ENCODE assay signal across 7 mouse cellular contexts in the genomic region with DNA sequence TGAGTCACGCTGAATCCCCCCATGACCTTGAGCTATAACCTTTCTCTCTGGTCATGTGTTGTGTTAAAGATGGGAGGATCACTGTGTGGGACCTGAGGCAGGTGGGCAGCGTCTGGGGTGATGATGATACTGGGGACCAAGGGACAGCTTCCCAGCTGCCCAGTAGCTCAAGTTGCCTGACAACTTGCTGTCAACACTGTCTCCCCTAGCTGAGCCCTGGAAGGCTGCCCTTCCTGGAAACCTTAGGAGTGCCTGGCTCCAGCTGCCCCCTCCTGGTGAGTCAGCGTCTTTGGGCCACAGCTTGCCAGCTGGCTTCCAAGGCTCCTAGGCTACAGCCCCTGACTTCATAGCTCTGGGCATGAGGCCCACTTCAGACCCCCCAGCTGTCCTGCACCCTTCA. TPM values are rescaled to one million over a fixed set of nuclear protein-coding genes. Genes with fewer than 3 reads are reported as not detected.
DNase-seq lines count a peak whose midpoint lies in the region; ATAC-seq and TF ChIP-seq lines count a peak whose summit lies in the region.

No protein-coding gene starts in this region.

- no peak overlapping the region for H3K4me2 ChIP-seq in intestine, postnatal 0 days (replicated peaks; ENCODE audit: low read depth)
- H3K4me2 ChIP-seq in intestine, embryonic 16.5 days (ENCODE audit: low read depth, low read length), result no peak overlapping the region

- H3K36me3 ChIP-seq in intestine, postnatal 0 days (ENCODE audit: control insufficient read depth, insufficient read depth), result no peaks in the 10 kb centered on the region
- H3K36me3 ChIP-seq in intestine, embryonic 16.5 days (ENCODE audit: control insufficient read depth, insufficient read depth, low read length), result no peaks in the 10 kb centered on the region

- peak; percentile 52 for TF ChIP-seq CTCF in intestine, postnatal 0 days (IDR thresholded peaks at IDR 0.05; ENCODE audit: low read depth)

- 42% methylated on average over 3 of the region's 3 CpGs for WGBS in intestine, postnatal 0 days
- 43% methylated on average over 3 of the region's 3 CpGs for WGBS in intestine, embryonic 16.5 days

- H3K27me3 ChIP-seq in intestine, postnatal 0 days (replicated peaks; ENCODE audit: control insufficient read depth, insufficient read depth, low read length), result peaks cover 27% of the 10 kb centered on the region
- H3K27me3 ChIP-seq in intestine, embryonic 16.5 days (replicated peaks; ENCODE audit: control insufficient read depth, insufficient read depth, low read length), result peaks cover 38% of the 10 kb centered on the region

- no peak overlapping the region for H3K9ac ChIP-seq in intestine, postnatal 0 days (ENCODE audit: low read depth, low read length)
- H3K9ac ChIP-seq in intestine, embryonic 16.5 days (ENCODE audit: low read depth, low read length), result no peak overlapping the region

- H3K4me1 ChIP-seq in intestine, postnatal 0 days (replicated peaks; ENCODE audit: control insufficient read depth, insufficient read depth, low read length), result no peaks in the 10 kb centered on the region
- H3K4me1 ChIP-seq in intestine, embryonic 16.5 days (ENCODE audit: control insufficient read depth, insufficient read depth, low read length), result 0 out of 2 replicates have a peak, but pooled peaks cover 2% of the 10 kb centered on the region

- H3K4me3 ChIP-seq in intestine, postnatal 0 days (ENCODE audit: low read depth, low read length), result no peak overlapping the region
- H3K4me3 ChIP-seq in intestine, embryonic 16.5 days (ENCODE audit: low read length), result no peak overlapping the region

- DNase-seq in urinary bladder, postnatal 14 days (ENCODE audit: low spot score), result peak; percentile 10
- DNase-seq in urinary bladder, adult 2 months (ENCODE audit: low spot score), result no peak
- peak; percentile 75 to 89 for DNase-seq in gastrocnemius, adult 8-10 months (ENCODE audit: low spot score in 2 of 2)
- peak; percentile 71 for DNase-seq in lung, postnatal 10 days

- no peaks in the 10 kb centered on the region for H3K9me3 ChIP-seq in intestine, postnatal 0 days (ENCODE audit: control insufficient read depth)
- H3K9me3 ChIP-seq in intestine, embryonic 16.5 days (ENCODE audit: control insufficient read depth, low read length), result no peaks in the 10 kb centered on the region

- no peak for ATAC-seq in intestine, postnatal 0 days
- no peak for ATAC-seq in intestine, embryonic 16.5 days
- ATAC-seq in erythroid progenitor cell, adult 5-6 weeks (replicated peaks; ENCODE audit: low FRiP score, poor library complexity, severe bottlenecking), result no peak

- H3K27ac ChIP-seq in intestine, postnatal 0 days (ENCODE audit: low read depth, low read length), result no peak overlapping the region
- H3K27ac ChIP-seq in intestine, embryonic 16.5 days (ENCODE audit: low read length), result no peak overlapping the region

RNA-seq across cellular contexts. Expression of a gene that starts 1.0 kb away (rescaled TPM):
- polyA plus RNA-seq in intestine, postnatal 0 days (2015; fragmentation: Nextera tagmentation; extraction: Ambion mirVana), result not detected in 2 replicates
- not detected in 2 replicates for polyA plus RNA-seq in intestine, embryonic 16.5 days (2015; fragmentation: Nextera tagmentation; extraction: Ambion mirVana)
- polyA plus RNA-seq in urinary bladder, adult 2 months (2012; rRNA removed), result 0.07 TPM in 1 of 2 replicates, not detected in the other
- total RNA-seq in gastrocnemius, adult 8-10 months (2022), result over 10,000 TPM; 12,380 to 17,080 (median 15,669) TPM
- total RNA-seq in erythroid progenitor cell, adult 5-6 weeks (2015; ENCODE audit: low replicate concordance), result not detected in 2 replicates
- not detected in 2 replicates for total RNA-seq in erythroid progenitor cell, adult 5-6 weeks (2017; ENCODE audit: low replicate concordance)

RNA-seq across cellular contexts. Expression of a gene that starts 31.3 kb away (rescaled TPM):
- 29.0 and 31.8 TPM in 2 replicates for polyA plus RNA-seq in intestine, postnatal 0 days (2015; fragmentation: Nextera tagmentation; extraction: Ambion mirVana)
- polyA plus RNA-seq in intestine, embryonic 16.5 days (2015; fragmentation: Nextera tagmentation; extraction: Ambion mirVana), result 51.7 and 57.4 TPM in 2 replicates
- polyA plus RNA-seq in urinary bladder, adult 2 months (2012; rRNA removed), result 32.3 and 33.5 TPM in 2 replicates
- total RNA-seq in gastrocnemius, adult 8-10 months (2022), result 10 to 100 TPM in 3 of 4 experiments, 1 to 10 TPM in 1; 9.0 to 16.1 (median 12.5) TPM
- 19.7 and 41.4 TPM in 2 replicates for total RNA-seq in erythroid progenitor cell, adult 5-6 weeks (2015; ENCODE audit: low replicate concordance)
- 2.5 and 6.4 TPM in 2 replicates for total RNA-seq in erythroid progenitor cell, adult 5-6 weeks (2017; ENCODE audit: low replicate concordance)

RNA-seq across cellular contexts. Expression of a gene that starts 39.4 kb away (rescaled TPM):
- 2.5 and 2.8 TPM in 2 replicates for polyA plus RNA-seq in intestine, postnatal 0 days (2015; fragmentation: Nextera tagmentation; extraction: Ambion mirVana)
- polyA plus RNA-seq in intestine, embryonic 16.5 days (2015; fragmentation: Nextera tagmentation; extraction: Ambion mirVana), result 4.2 and 5.6 TPM in 2 replicates
- polyA plus RNA-seq in urinary bladder, adult 2 months (2012; rRNA removed), result 14.7 and 24.4 TPM in 2 replicates
- total RNA-seq in gastrocnemius, adult 8-10 months (2022), result under 1 TPM in 3 of 4 experiments, not detected in 1; 0.24 to 0.94 (median 0.74) TPM
- 37.7 and 61.6 TPM in 2 replicates for total RNA-seq in erythroid progenitor cell, adult 5-6 weeks (2015; ENCODE audit: low replicate concordance)
- 27.7 and 54.2 TPM in 2 replicates for total RNA-seq in erythroid progenitor cell, adult 5-6 weeks (2017; ENCODE audit: low replicate concordance)
